Comparison of ENCODE assay signal across 9 mouse cellular contexts in genomic region chr10:80697812-80698211, GRCm38 (mm10). TPM values are rescaled to one million over a fixed set of nuclear protein-coding genes. Genes with fewer than 3 reads are reported as not detected.
DNase-seq lines count a peak whose midpoint lies in the region; ATAC-seq and TF ChIP-seq lines count a peak whose summit lies in the region.
"Had no signal": no experiment of that assay in that cellular context is flagged by ENCODE, and none has a peak within 500 bp of the region (broad histone marks: within the 10 kb centered on the region; RNA-seq: fewer than 3 reads in every experiment).

No protein-coding gene starts in this region.

- H3K27ac ChIP-seq in small intestine, adult 2 months (ENCODE audit: insufficient read depth, low read depth, low read length) = peak overlapping the region; percentile 32; the same call in 1 of the 2 replicates

- no peak for ATAC-seq in megakaryocyte, adult 5-6 weeks (ENCODE audit: poor library complexity, severe bottlenecking)
- peak; percentile 48 for ATAC-seq in erythroblast, adult 5-6 weeks (replicated peaks; ENCODE audit: low FRiP score, poor library complexity, severe bottlenecking)

- no peak for TF ChIP-seq CTCF in small intestine, adult 2 months (IDR thresholded peaks at IDR 0.05; ENCODE audit: extremely low read depth, insufficient read length, insufficient replicate concordance, low read depth, low read length)

- H3K4me1 ChIP-seq in megakaryocyte, embryonic 14.5 days = peaks cover 86% of the 10 kb centered on the region
- H3K4me1 ChIP-seq in small intestine, adult 2 months (ENCODE audit: control insufficient read depth, insufficient read depth, insufficient read length, low read length) = peaks cover 25% of the 10 kb centered on the region

- no peaks in the 10 kb centered on the region for H3K27me3 ChIP-seq in megakaryocyte, embryonic 14.5 days (replicated peaks)
- no peaks in the 10 kb centered on the region for H3K27me3 ChIP-seq in small intestine, adult 2 months (ENCODE audit: control insufficient read depth, insufficient read depth, low read length)

- peaks cover 59% of the 10 kb centered on the region for H3K36me3 ChIP-seq in megakaryocyte, embryonic 14.5 days (replicated peaks; ENCODE audit: low read length)
- peaks cover 3% of the 10 kb centered on the region; the same call in 1 of the 2 replicates for H3K36me3 ChIP-seq in small intestine, adult 2 months (ENCODE audit: control insufficient read depth, insufficient read depth, low read length)

- peak; percentile 8 for DNase-seq in embryo, embryonic 10.5 days (ENCODE audit: low spot score)
- DNase-seq in embryo, embryonic 11 days = no peak
- DNase-seq in adrenal gland, adult 18-20 months (ENCODE audit: low spot score in 2 of 2) = no peak
- DNase-seq in right cerebral cortex, adult 18-20 months = no peak
- DNase-seq: lung, postnatal 10 days had no signal

- no peak for TF ChIP-seq POLR2A in small intestine, adult 2 months (IDR thresholded peaks at IDR 0.05; ENCODE audit: low read depth, low read length)

- WGBS in small intestine, adult 2 months = 86% methylated on average over 9 of the region's 9 CpGs

- H3K4me3 ChIP-seq in megakaryocyte, embryonic 14.5 days (replicated peaks) = peak overlapping the region; percentile 86
- 0 out of 2 replicates have a peak overlapping the region, but pooled peaks have one; percentile 1 for H3K4me3 ChIP-seq in small intestine, adult 2 months (ENCODE audit: low read depth, low read length)

- no peaks in the 10 kb centered on the region for H3K9me3 ChIP-seq in megakaryocyte, embryonic 14.5 days

RNA-seq across cellular contexts. Expression of gene Mob3a, which starts 4.0 kb away (rescaled TPM):
- 61.8 and 135 TPM in 2 replicates for polyA plus RNA-seq in megakaryocyte, embryonic 14.5 days (2012; ENCODE audit: insufficient read depth, low replicate concordance)
- 61.8 and 72.0 TPM in 2 replicates for total RNA-seq in megakaryocyte, adult 5-6 weeks (2015)
- total RNA-seq in megakaryocyte, adult 5-6 weeks (2017) = 65.0 and 77.3 TPM in 2 replicates
- total RNA-seq in erythroblast, adult 5-6 weeks (2015; ENCODE audit: low replicate concordance) = 13.4 and 25.6 TPM in 2 replicates
- total RNA-seq in erythroblast, adult 5-6 weeks (2017; ENCODE audit: low replicate concordance) = 11.0 and 18.2 TPM in 2 replicates
- polyA plus RNA-seq in small intestine, adult 2 months (2012; rRNA removed) = 26.5 and 40.0 TPM in 2 replicates
- 10 to 100 TPM; 16.1 to 29.6 TPM for total RNA-seq in adrenal gland, adult 18-20 months (2021)

RNA-seq across cellular contexts. Expression of gene Izumo4, which starts 4.2 kb away (rescaled TPM):
- polyA plus RNA-seq in megakaryocyte, embryonic 14.5 days (2012; ENCODE audit: insufficient read depth, low replicate concordance) = 19.4 and 27.8 TPM in 2 replicates
- total RNA-seq in megakaryocyte, adult 5-6 weeks (2015) = 11.3 and 14.2 TPM in 2 replicates
- 4.4 and 6.6 TPM in 2 replicates for total RNA-seq in megakaryocyte, adult 5-6 weeks (2017)
- total RNA-seq in erythroblast, adult 5-6 weeks (2015; ENCODE audit: low replicate concordance) = 8.6 and 9.8 TPM in 2 replicates
- 1.3 and 2.2 TPM in 2 replicates for total RNA-seq in erythroblast, adult 5-6 weeks (2017; ENCODE audit: low replicate concordance)
- polyA plus RNA-seq in small intestine, adult 2 months (2012; rRNA removed) = 20.8 and 36.3 TPM in 2 replicates
- 10 to 100 TPM; 11.0 to 18.0 TPM for total RNA-seq in adrenal gland, adult 18-20 months (2021)

RNA-seq across cellular contexts. Expression of gene Mknk2, which starts 19.9 kb away (rescaled TPM):
- 472 and 996 TPM in 2 replicates for polyA plus RNA-seq in megakaryocyte, embryonic 14.5 days (2012; ENCODE audit: insufficient read depth, low replicate concordance)
- 53.5 and 61.1 TPM in 2 replicates for total RNA-seq in megakaryocyte, adult 5-6 weeks (2015)
- total RNA-seq in megakaryocyte, adult 5-6 weeks (2017) = 63.3 and 74.8 TPM in 2 replicates
- total RNA-seq in erythroblast, adult 5-6 weeks (2015; ENCODE audit: low replicate concordance) = 40.2 and 47.4 TPM in 2 replicates
- 28.4 and 40.8 TPM in 2 replicates for total RNA-seq in erythroblast, adult 5-6 weeks (2017; ENCODE audit: low replicate concordance)
- 96.1 and 146 TPM in 2 replicates for polyA plus RNA-seq in small intestine, adult 2 months (2012; rRNA removed)
- 100 to 1,000 TPM; 162 to 331 TPM for total RNA-seq in adrenal gland, adult 18-20 months (2021)

RNA-seq across cellular contexts. Expression of gene Btbd2, which starts 40.9 kb away (rescaled TPM):
- polyA plus RNA-seq in megakaryocyte, embryonic 14.5 days (2012; ENCODE audit: insufficient read depth, low replicate concordance) = 91.6 and 121 TPM in 2 replicates
- total RNA-seq in megakaryocyte, adult 5-6 weeks (2015) = 8.4 and 10.3 TPM in 2 replicates
- 16.5 and 30.1 TPM in 2 replicates for total RNA-seq in megakaryocyte, adult 5-6 weeks (2017)
- 5.6 and 6.1 TPM in 2 replicates for total RNA-seq in erythroblast, adult 5-6 weeks (2015; ENCODE audit: low replicate concordance)
- total RNA-seq in erythroblast, adult 5-6 weeks (2017; ENCODE audit: low replicate concordance) = 5.6 and 11.4 TPM in 2 replicates
- polyA plus RNA-seq in small intestine, adult 2 months (2012; rRNA removed) = 45.4 and 84.1 TPM in 2 replicates
- 10 to 100 TPM; 51.4 to 58.5 TPM for total RNA-seq in adrenal gland, adult 18-20 months (2021)

RNA-seq across cellular contexts. Expression of gene Ap3d1, which starts 44.3 kb away (rescaled TPM):
- polyA plus RNA-seq in megakaryocyte, embryonic 14.5 days (2012; ENCODE audit: insufficient read depth, low replicate concordance) = 10.9 and 24.8 TPM in 2 replicates
- total RNA-seq in megakaryocyte, adult 5-6 weeks (2015) = 42.6 and 52.4 TPM in 2 replicates
- total RNA-seq in megakaryocyte, adult 5-6 weeks (2017) = 48.6 and 62.0 TPM in 2 replicates
- 12.5 and 27.6 TPM in 2 replicates for total RNA-seq in erythroblast, adult 5-6 weeks (2015; ENCODE audit: low replicate concordance)
- 25.9 and 30.5 TPM in 2 replicates for total RNA-seq in erythroblast, adult 5-6 weeks (2017; ENCODE audit: low replicate concordance)
- polyA plus RNA-seq in small intestine, adult 2 months (2012; rRNA removed) = 64.9 and 110 TPM in 2 replicates
- total RNA-seq in adrenal gland, adult 18-20 months (2021) = 100 to 1,000 TPM in 1 of 2 experiments, 10 to 100 TPM in 1; 97.1 to 104 TPM
